20 mouse cellular contexts compared by ENCODE assay signal in the genomic region with DNA sequence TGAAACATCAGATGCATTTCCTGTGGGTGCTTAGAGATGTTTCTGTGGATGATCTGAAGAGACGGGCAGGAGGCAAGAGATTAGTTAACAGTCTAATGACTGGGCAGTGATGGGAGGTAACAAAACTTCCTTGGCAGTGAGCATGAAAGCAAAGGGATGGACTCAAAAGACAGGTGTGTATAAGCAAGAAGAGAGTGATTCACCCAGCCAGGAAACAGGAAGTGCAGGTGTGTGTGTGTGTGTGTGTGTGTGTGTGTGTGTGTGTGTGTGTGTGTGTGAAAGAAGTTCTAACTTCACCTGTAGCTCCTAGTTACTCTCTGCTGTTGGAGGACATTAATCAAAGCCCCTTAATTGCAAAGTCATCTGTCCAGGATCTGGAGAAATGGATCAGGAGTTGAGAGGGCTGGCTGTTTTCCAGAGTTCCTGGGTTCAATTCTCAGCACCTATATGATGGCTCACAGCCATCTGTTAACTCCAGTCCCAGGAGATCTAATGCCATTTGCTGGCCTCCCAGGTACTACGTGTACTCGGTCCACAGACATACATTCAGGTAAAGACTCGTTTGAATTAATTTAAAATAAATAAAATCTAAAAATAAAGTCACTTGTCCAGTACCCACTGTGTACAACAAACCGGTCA. TPM values are rescaled to one million over a fixed set of nuclear protein-coding genes. Genes with fewer than 3 reads are reported as not detected.
DNase-seq lines count a peak whose midpoint lies in the region; ATAC-seq lines count a peak whose summit lies in the region.
"Had no signal": no experiment of that assay in that cellular context is flagged by ENCODE, and none has a peak within 500 bp of the region (broad histone marks: within the 10 kb centered on the region; RNA-seq: fewer than 3 reads in every experiment).

No protein-coding gene starts in this region.

- 89% methylated on average over 5 of the region's 5 CpGs for WGBS in hindbrain, embryonic 14.5 days
- WGBS in hindbrain, embryonic 16.5 days, result 89% methylated on average over 5 of the region's 5 CpGs
- WGBS in forebrain, embryonic 11.5 days, result 87% methylated on average over 5 of the region's 5 CpGs

- H3K27ac ChIP-seq in hindbrain, embryonic 14.5 days, result no peak overlapping the region
- no peak overlapping the region for H3K27ac ChIP-seq in hindbrain, embryonic 16.5 days (ENCODE audit: low read depth, low read length)
- no peak overlapping the region for H3K27ac ChIP-seq in forebrain, embryonic 11.5 days (ENCODE audit: low read depth, low read length)
- H3K27ac ChIP-seq: heart, adult 2 months; heart, embryonic 13.5 days; hindbrain, postnatal 0 days; kidney, embryonic 15.5 days; liver, embryonic 13.5 days; lung, embryonic 15.5 days; midbrain, embryonic 13.5 days had no signal

- no peak overlapping the region for H3K9ac ChIP-seq in hindbrain, embryonic 14.5 days
- H3K9ac ChIP-seq in hindbrain, embryonic 16.5 days (ENCODE audit: low read depth, low read length), result no peak overlapping the region
- H3K9ac ChIP-seq in forebrain, embryonic 11.5 days (ENCODE audit: low read length), result no peak overlapping the region
- H3K9ac ChIP-seq: forebrain, postnatal 0 days; heart, embryonic 13.5 days; kidney, embryonic 15.5 days; liver, embryonic 13.5 days; lung, embryonic 15.5 days; midbrain, embryonic 13.5 days had no signal

- H3K4me3 ChIP-seq in hindbrain, embryonic 14.5 days (replicated peaks; ENCODE audit: low read length), result no peak overlapping the region
- H3K4me3 ChIP-seq in hindbrain, embryonic 16.5 days (ENCODE audit: low read length), result no peak overlapping the region
- H3K4me3 ChIP-seq in forebrain, embryonic 11.5 days (ENCODE audit: low read depth, low read length), result no peak overlapping the region
- H3K4me3 ChIP-seq: heart, adult 2 months; lung, embryonic 15.5 days had no signal

- H3K36me3 ChIP-seq in hindbrain, embryonic 14.5 days (replicated peaks; ENCODE audit: control insufficient read depth, insufficient read depth), result no peaks in the 10 kb centered on the region; the same call in 1 of the 2 replicates
- no peaks in the 10 kb centered on the region for H3K36me3 ChIP-seq in hindbrain, embryonic 16.5 days (ENCODE audit: control insufficient read depth, insufficient read depth, low read length)
- H3K36me3 ChIP-seq in forebrain, embryonic 11.5 days (ENCODE audit: control insufficient read depth, insufficient read depth, low read length), result no peaks in the 10 kb centered on the region
- H3K36me3 ChIP-seq: liver, embryonic 13.5 days; lung, embryonic 15.5 days had no signal

- no peaks in the 10 kb centered on the region for H3K9me3 ChIP-seq in hindbrain, embryonic 14.5 days (ENCODE audit: control insufficient read depth, low read length)
- no peaks in the 10 kb centered on the region for H3K9me3 ChIP-seq in hindbrain, embryonic 16.5 days (ENCODE audit: control insufficient read depth, low read length)
- H3K9me3 ChIP-seq in forebrain, embryonic 11.5 days (ENCODE audit: control insufficient read depth, low read length), result no peaks in the 10 kb centered on the region
- H3K9me3 ChIP-seq: embryonic facial prominence, embryonic 10.5 days; forebrain, embryonic 10.5 days; heart, embryonic 13.5 days; kidney, embryonic 15.5 days; liver, embryonic 13.5 days; lung, embryonic 15.5 days; megakaryocyte, embryonic 14.5 days; midbrain, embryonic 13.5 days had no signal

- H3K27me3 ChIP-seq in hindbrain, embryonic 14.5 days (ENCODE audit: control insufficient read depth, insufficient read depth, low read length), result no peaks in the 10 kb centered on the region
- no peaks in the 10 kb centered on the region for H3K27me3 ChIP-seq in hindbrain, embryonic 16.5 days (replicated peaks; ENCODE audit: control insufficient read depth, insufficient read depth, low read length)
- no peaks in the 10 kb centered on the region for H3K27me3 ChIP-seq in forebrain, embryonic 11.5 days (ENCODE audit: control insufficient read depth, insufficient read depth, low read length)
- H3K27me3 ChIP-seq: kidney, embryonic 15.5 days had no signal

- peak; percentile 52 for DNase-seq in CD4-positive, CD25-positive, alpha-beta regulatory T cell, adult 2 months (ENCODE audit: low read depth, low spot score)
- no peak for DNase-seq in hindbrain, embryonic 14.5 days (ENCODE audit: low spot score)
- peak; percentile 49 for DNase-seq in T-cell, adult 2 months (ENCODE audit: low spot score)
- DNase-seq in thymus, postnatal 25 days, result peak; percentile 30
- no peak for DNase-seq in forebrain, embryonic 11.5 days (ENCODE audit: low spot score)
- no peak for DNase-seq in adipocyte (ENCODE audit: low spot score)
- DNase-seq: liver, embryonic 13.5 days; lung, postnatal 36 days had no signal

- H3K4me2 ChIP-seq in hindbrain, embryonic 14.5 days (replicated peaks), result no peak overlapping the region
- no peak overlapping the region for H3K4me2 ChIP-seq in hindbrain, embryonic 16.5 days (ENCODE audit: low read length)
- H3K4me2 ChIP-seq in forebrain, embryonic 11.5 days (ENCODE audit: low read depth, low read length, severe bottlenecking), result no peak overlapping the region
- H3K4me2 ChIP-seq: heart, embryonic 13.5 days; kidney, embryonic 15.5 days; lung, embryonic 15.5 days; midbrain, embryonic 13.5 days had no signal

- peaks cover 7% of the 10 kb centered on the region; the same call in 1 of the 2 replicates for H3K4me1 ChIP-seq in hindbrain, embryonic 14.5 days (replicated peaks; ENCODE audit: control insufficient read depth, insufficient read depth, low read length)
- peaks cover 7% of the 10 kb centered on the region for H3K4me1 ChIP-seq in hindbrain, embryonic 16.5 days (ENCODE audit: control insufficient read depth, insufficient read depth, low read depth, low read length)
- H3K4me1 ChIP-seq in forebrain, embryonic 11.5 days (replicated peaks; ENCODE audit: control insufficient read depth, insufficient read depth, low read length), result peaks cover 3% of the 10 kb centered on the region; the same call in 1 of the 2 replicates

- ATAC-seq in CD4-positive, CD25-positive, alpha-beta regulatory T cell, adult 4 months, result no peak
- 0 out of 2 replicates have a peak, but pooled peaks have one; percentile 3 for ATAC-seq in hindbrain, embryonic 14.5 days (ENCODE audit: low FRiP score)
- ATAC-seq in hindbrain, embryonic 16.5 days, result no peak
- no peak for ATAC-seq in forebrain, embryonic 11.5 days (replicated peaks; ENCODE audit: low FRiP score)

RNA-seq across cellular contexts. Expression of gene Timm22, which starts 1.0 kb away (rescaled TPM):
- polyA plus RNA-seq in CD4-positive, CD25-positive, alpha-beta regulatory T cell, adult 4 months (2017; shearing (Covaris generic)), result 10 to 100 TPM; 55.6 to 64.4 TPM
- 110 TPM in 2 replicates for polyA plus RNA-seq in hindbrain, embryonic 14.5 days (2014; fragmentation: Nextera tagmentation; extraction: Ambion mirVana)
- 99.8 and 107 TPM in 2 replicates for polyA plus RNA-seq in hindbrain, embryonic 16.5 days (2015; fragmentation: Nextera tagmentation; extraction: Ambion mirVana)
- polyA plus RNA-seq in forebrain, embryonic 11.5 days (2014; fragmentation: Nextera tagmentation; extraction: Ambion mirVana), result 109 and 113 TPM in 2 replicates

RNA-seq across cellular contexts. Expression of gene Nxn, which starts 6.8 kb away (rescaled TPM):
- polyA plus RNA-seq in CD4-positive, CD25-positive, alpha-beta regulatory T cell, adult 4 months (2017; shearing (Covaris generic)), result 1 to 10 TPM; 1.3 to 2.0 TPM
- 32.0 and 36.0 TPM in 2 replicates for polyA plus RNA-seq in hindbrain, embryonic 14.5 days (2014; fragmentation: Nextera tagmentation; extraction: Ambion mirVana)
- 22.2 and 28.8 TPM in 2 replicates for polyA plus RNA-seq in hindbrain, embryonic 16.5 days (2015; fragmentation: Nextera tagmentation; extraction: Ambion mirVana)
- polyA plus RNA-seq in forebrain, embryonic 11.5 days (2014; fragmentation: Nextera tagmentation; extraction: Ambion mirVana), result 52.3 and 65.1 TPM in 2 replicates

Comparison
In these comparisons a context has a peak if more than half of its experiments do, and no peak if none do; other contexts are left out.
1. DNase-seq: peak in CD4-positive, CD25-positive, alpha-beta regulatory T cell, adult 2 months (single experiment), T-cell, adult 2 months (single experiment) and thymus, postnatal 25 days (single experiment); none in hindbrain, embryonic 14.5 days (single experiment), forebrain, embryonic 11.5 days (single experiment) and adipocyte (single experiment).